Mouse (Mus musculus) megakaryocyte, embryonic 14.5 days (primary cell): ENCODE data around the gene Tlcd2. TPM values are rescaled to one million over a fixed set of nuclear protein-coding genes. Genes with fewer than 3 reads are reported as not detected.

Experiments
- H3K27me3 ChIP-seq: replicated peaks from 2 replicates; pipeline ENCODE3; 2012; ENCODE audit warnings: inconsistent platforms
- H3K36me3 ChIP-seq: replicated peaks from 2 replicates; pipeline ENCODE3; 2012; ENCODE audit warnings: low read length, inconsistent platforms, mixed read lengths
- H3K4me1 ChIP-seq: 2 replicates; pipeline ENCODE4 v1.6.1; 2012; ENCODE audit warnings: inconsistent platforms
- H3K4me3 ChIP-seq: replicated peaks from 2 replicates; pipeline ENCODE3; 2012; ENCODE audit warnings: moderate library complexity, mild to moderate bottlenecking, inconsistent platforms
- H3K9me3 ChIP-seq: 2 replicates; pipeline ENCODE4 v1.6.1; 2012; ENCODE audit warnings: inconsistent platforms
- FLI1 ChIP-seq: IDR thresholded peaks from 2 replicates; pipeline ENCODE4 v1.6.1; 2012; ENCODE audit warnings: low read length, inconsistent platforms, mixed read lengths
- GATA1 ChIP-seq: IDR thresholded peaks from 3 replicates; pipeline ENCODE4 v1.6.1; 2012; ENCODE audit warnings: mixed read lengths, low read length, inconsistent platforms, borderline replicate concordance
- polyA plus RNA-seq: library from polyadenylated mRNA; stranded (reverse); fragments of >175 nt; gene quantifications from 2 replicates; pipeline ENCODE4 v1.2.3, GENCODE M21; 2012; ENCODE audit warnings: low replicate concordance; ENCODE audit not compliant: insufficient read depth

The Tlcd2 gene
- polyA plus RNA-seq, 1 experiment, result 1.7 TPM

DNA sequence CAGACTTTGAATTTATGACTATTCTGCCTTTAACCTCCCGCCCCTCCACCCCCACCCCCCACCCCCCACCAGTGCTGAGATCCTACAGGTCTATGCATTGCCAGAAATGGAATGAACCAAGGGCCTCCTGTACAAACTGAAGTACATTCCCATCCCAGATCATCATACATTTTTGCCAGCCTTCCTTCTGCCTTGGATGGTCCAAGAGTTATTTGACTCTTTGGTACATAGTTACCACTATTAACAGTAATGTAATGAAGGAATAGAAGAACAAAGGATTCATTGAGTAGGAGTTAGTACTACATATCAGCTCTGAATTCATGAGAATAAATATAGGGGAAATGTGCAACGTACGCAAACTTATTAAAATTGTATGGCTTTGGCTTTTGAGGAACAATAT, 24.7 kb downstream of the Tlcd2 start:
- no peaks in the 10 kb centered on the region for H3K27me3 ChIP-seq
- TF ChIP-seq GATA1 (no peak), FLI1 (no peak)
- peaks cover 32% of the 10 kb centered on the region for H3K36me3 ChIP-seq
- no peaks in the 10 kb centered on the region for H3K9me3 ChIP-seq
- H3K4me3 ChIP-seq, result peak overlapping the region; percentile 98
- peaks cover 31% of the 10 kb centered on the region for H3K4me1 ChIP-seq

DNA sequence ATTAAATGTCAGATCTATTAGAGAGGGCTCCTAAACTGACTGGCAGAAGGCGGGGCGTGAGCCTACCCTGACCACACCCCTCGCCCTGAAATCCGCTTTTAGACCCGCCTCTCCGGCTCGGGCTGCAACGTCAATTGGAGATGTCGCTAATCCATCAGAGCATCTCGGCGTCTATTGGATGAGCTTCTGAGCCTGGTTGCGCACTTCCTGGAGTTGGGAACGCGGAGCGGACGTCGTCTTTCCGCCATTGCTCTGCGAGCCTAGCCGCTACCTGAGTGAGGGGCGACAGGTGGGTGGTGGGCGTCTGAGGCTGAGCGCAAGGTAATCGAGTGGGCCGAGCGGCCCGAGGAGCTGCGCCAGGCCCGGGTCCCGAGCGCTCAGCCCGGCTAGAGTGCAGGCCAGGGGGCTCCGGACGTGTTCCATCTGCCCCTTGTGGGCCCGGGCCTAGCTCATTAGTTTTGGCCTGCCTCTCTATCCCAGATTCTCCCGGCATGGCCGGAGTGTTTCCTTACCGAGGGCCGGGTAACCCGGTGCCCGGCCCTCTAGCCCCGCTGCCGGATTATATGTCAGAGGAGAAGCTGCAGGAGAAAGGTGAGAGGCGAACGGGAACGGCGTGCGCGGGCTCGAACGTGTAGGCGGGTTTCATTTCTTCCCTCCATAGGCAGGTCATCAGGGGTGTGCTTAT, 25.2 kb downstream of the Tlcd2 start, which contains the start of gene Prpf8:
Gene Prpf8, plus strand, starts transcription at position 216 of the 685 bp plus-strand sequence.
- Histone ChIP-seq H3K4me1 (peaks cover 28% of the 10 kb centered on the region), H3K27me3 (no peaks in the 10 kb centered on the region), H3K4me3 (peak within 1 kb of the TSS; percentile 98), H3K36me3 (peaks cover 38% of the 10 kb centered on the region), H3K9me3 (no peaks in the 10 kb centered on the region)
- TF ChIP-seq FLI1 (no peak), GATA1 (no peak)

DNA sequence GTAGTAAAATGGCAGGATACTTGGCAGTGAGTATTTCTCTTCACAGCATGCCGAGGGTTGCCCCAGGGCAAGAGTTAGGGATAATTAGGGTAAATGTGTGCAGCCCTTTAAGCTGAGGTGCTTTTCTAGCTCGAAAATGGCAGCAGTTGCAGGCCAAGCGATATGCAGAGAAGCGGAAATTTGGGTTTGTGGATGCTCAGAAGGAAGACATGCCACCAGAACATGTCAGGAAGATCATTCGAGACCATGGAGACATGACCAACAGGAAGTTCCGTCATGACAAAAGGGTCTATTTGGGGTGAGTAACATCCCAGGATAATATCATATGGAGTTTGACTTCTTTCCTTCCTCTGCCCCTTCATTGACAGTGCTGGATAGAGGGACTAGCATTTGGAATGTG, 26.0 kb downstream of the Tlcd2 start:
- peak overlapping the region; percentile 98 for H3K4me3 ChIP-seq
- peaks cover 28% of the 10 kb centered on the region for H3K4me1 ChIP-seq
- H3K36me3 ChIP-seq, result peaks cover 45% of the 10 kb centered on the region
- TF ChIP-seq GATA1 (no peak), FLI1 (no peak)
- no peaks in the 10 kb centered on the region for H3K27me3 ChIP-seq
- H3K9me3 ChIP-seq, result no peaks in the 10 kb centered on the region

DNA sequence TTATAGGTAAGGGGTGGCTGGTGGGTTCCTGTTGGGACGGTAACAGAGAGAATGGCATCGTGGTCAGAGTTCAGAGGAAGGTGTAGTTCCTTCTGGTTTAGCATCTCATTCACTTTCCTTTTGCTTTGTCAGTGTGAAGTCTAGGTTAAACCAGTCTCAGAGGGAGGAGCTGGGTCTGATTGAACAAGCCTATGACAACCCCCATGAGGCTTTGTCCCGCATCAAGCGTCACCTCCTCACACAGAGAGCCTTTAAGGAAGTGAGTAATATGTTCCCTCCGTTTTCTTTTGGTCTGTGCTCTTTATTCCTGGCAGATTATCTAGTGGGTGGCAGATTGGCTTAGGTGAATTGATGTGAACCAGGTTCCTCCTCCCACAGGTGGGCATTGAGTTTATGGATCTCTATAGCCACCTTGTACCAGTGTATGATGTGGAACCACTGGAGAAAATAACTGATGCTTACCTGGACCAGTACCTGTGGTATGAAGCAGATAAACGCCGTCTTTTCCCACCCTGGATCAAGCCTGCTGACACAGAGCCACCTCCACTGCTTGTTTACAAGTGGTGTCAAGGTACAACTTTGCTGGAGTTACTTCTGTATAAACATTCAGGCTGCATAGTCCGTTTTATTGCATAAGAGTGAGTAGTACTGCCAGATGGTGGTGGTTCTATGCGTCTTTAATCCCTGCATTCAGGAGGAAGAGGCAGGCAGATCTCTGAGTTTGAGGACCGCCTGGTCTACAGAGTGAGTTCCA, 33.0 kb downstream of the Tlcd2 start:
- Histone ChIP-seq H3K36me3 (peaks cover 99% of the 10 kb centered on the region), H3K27me3 (no peaks in the 10 kb centered on the region), H3K4me1 (peaks cover 27% of the 10 kb centered on the region), H3K4me3 (no peak overlapping the region), H3K9me3 (no peaks in the 10 kb centered on the region)
- TF ChIP-seq FLI1, result no peak

DNA sequence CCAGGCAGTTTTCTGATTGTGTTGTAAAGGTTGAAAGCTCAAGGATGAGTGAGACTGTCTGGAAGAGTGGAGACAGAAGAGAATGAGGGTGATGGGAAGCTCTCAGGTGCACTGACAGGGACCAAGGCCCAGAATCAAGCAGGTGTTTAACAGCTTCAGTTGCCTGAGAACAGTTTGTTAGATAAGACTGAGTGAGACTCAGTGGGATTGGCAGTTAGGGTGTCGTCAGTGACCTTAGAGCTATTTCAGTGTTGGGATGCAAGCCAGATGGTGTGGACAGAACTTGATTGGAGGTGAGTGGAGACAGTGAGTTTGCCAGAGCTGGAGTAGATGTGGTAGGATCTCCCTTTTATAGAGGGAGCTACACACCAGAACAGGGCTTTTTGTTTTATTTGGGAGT, 36.6 kb downstream of the Tlcd2 start:
- no peak for TF ChIP-seq FLI1
- TF ChIP-seq GATA1, result no peak
- Histone ChIP-seq H3K36me3 (peaks cover 99% of the 10 kb centered on the region), H3K9me3 (no peaks in the 10 kb centered on the region), H3K27me3 (no peaks in the 10 kb centered on the region), H3K4me1 (peaks cover 24% of the 10 kb centered on the region), H3K4me3 (no peak overlapping the region)

GRCm38 (mm10) chr11:75508162-75508561, 46.6 kb downstream of the Tlcd2 start:
- peak overlapping the region; percentile 16 for H3K4me3 ChIP-seq
- peaks cover 52% of the 10 kb centered on the region for H3K4me1 ChIP-seq
- H3K9me3 ChIP-seq, result no peaks in the 10 kb centered on the region
- TF ChIP-seq GATA1 (no peak), FLI1 (no peak)
- H3K27me3 ChIP-seq, result no peaks in the 10 kb centered on the region
- H3K36me3 ChIP-seq, result peaks cover 83% of the 10 kb centered on the region

DNA sequence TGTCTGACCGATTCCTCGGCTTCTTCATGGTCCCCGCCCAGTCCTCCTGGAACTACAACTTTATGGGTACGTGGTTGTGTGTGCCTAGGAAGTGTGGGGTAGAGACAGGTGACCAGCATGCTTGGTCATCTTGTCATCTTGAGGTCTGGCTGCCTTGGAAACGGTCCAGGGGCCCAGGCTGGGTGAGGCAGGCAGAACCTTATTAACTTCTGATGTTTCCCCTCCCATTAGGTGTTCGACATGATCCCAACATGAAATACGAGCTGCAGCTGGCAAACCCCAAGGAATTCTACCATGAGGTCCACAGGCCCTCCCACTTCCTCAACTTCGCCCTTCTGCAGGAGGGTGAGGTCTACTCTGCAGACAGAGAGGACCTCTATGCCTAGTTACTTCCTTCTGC, 47.4 kb downstream of the Tlcd2 start:
- Histone ChIP-seq H3K36me3 (peaks cover 76% of the 10 kb centered on the region), H3K27me3 (no peaks in the 10 kb centered on the region), H3K9me3 (no peaks in the 10 kb centered on the region), H3K4me3 (peak overlapping the region; percentile 1), H3K4me1 (peaks cover 59% of the 10 kb centered on the region)
- no peak for TF ChIP-seq FLI1
- no peak for TF ChIP-seq GATA1

DNA sequence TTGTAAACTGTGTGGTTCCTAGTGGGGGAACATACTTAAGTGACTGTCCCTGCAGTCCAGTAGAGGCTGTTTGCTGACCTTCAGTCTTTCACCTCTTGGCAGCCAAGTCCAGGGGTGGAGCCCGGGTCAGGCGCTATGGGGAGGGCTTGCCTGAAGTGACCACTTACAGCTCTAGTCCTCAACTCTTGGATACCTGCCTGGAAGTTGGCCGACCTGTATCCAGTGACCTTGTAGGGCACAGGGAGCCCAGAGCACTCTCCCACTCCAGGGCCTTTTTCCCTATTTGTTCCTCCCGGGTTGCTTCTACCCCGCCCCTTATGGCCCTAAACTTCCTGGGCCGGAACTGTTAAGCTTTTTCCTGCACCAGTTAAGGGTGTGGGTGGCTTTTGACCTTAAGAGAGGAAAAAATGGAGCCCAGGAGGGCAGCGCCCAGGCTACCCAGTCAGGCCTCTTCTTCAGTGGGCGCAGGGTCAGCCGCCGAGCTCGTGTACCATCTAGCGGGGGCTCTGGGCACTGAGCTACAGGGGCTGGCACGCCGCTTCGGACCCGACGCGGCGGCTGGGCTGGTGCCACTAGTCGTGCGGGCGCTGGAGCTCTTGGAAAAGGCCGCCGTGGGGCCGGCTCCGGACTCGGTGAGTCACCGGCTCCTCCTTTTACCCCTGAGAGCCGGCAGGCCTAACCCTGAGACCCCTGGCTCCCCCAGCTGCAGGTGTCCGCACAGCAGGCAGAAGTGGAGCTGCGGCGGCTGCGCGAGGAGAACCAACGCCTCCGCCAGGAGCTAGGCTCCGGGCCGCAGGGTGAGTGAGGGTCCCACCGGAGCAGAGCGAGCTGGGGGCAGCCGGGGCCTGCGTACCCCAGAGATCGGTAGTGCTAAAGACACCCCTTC, 48.5 kb downstream of the Tlcd2 start, which contains the start of gene Rilp:
Gene Rilp, plus strand, starts transcription at position 354 of the 886 bp plus-strand sequence.
- TF ChIP-seq FLI1, result no peak
- no peak for TF ChIP-seq GATA1
- H3K9me3 ChIP-seq, result no peaks in the 10 kb centered on the region
- peaks cover 70% of the 10 kb centered on the region for H3K4me1 ChIP-seq
- peaks cover 74% of the 10 kb centered on the region for H3K36me3 ChIP-seq
- peak within 1 kb of the TSS; percentile 93 for H3K4me3 ChIP-seq
- no peaks in the 10 kb centered on the region for H3K27me3 ChIP-seq

DNA sequence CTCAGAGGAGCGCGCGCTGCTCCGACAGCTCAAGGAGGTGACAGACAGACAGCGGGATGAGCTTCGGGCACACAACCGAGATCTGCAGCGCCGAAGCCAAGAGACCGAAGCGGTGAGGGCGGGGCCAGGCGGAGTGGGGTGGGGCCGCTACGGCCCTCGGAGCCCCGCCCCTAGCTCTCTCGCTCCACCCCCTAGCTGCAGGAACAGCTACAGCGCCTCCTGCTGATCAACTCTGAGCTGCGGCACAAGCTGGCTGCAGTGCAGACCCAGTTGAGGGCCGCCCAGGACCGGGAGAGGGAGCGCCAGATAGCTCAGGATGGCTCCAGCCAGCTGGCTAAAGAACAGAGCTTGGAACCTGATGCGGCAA, 49.1 kb downstream of the Tlcd2 start:
- peaks cover 76% of the 10 kb centered on the region for H3K4me1 ChIP-seq
- H3K9me3 ChIP-seq, result no peaks in the 10 kb centered on the region
- H3K4me3 ChIP-seq, result peak overlapping the region; percentile 93
- H3K27me3 ChIP-seq, result no peaks in the 10 kb centered on the region
- no peak for TF ChIP-seq FLI1
- no peak for TF ChIP-seq GATA1
- peaks cover 74% of the 10 kb centered on the region for H3K36me3 ChIP-seq
